Mouse (Mus musculus) spleen, adult 12 weeks (tissue): ENCODE data around the gene Sf3b1.

Source experiments
- DNase-seq: peaks from one replicate; pipeline ENCODE4 v3.0.0; 2022; ENCODE audit warnings: low spot score

The Sf3b1 gene

GRCm38 (mm10) chr1:54944648-54945047 lies 82.6 kb downstream of the Sf3b1 start:
- no peak for DNase-seq

GRCm38 (mm10) chr1:54935466-54935865 lies 91.8 kb downstream of the Sf3b1 start:
- no peak for DNase-seq
